Mouse (Mus musculus) left cerebral cortex, adult 2 months (tissue): ENCODE measurements around the gene Wtap. TPM values are rescaled to one million over a fixed set of nuclear protein-coding genes. Genes with fewer than 3 reads are reported as not detected.
A peak's percentile ranks its signal among the peaks of the same experiment; 100 is the strongest.
"Not testable (repeated sequence)": the region's sequence is repeated elsewhere in the genome, so short reads cannot be mapped to it uniquely, and the experiment has no call there.

Source experiments
- DNase-seq, 2 experiments: peaks; one replicate each; pipeline ENCODE4 v3.0.0; 2021 to 2022; ENCODE audit warnings: low spot score in 2 of 2, mixed read lengths in 1 of 2; ENCODE audit errors: extremely low spot score in 1 of 2
- H3K27ac ChIP-seq: fragments of 200-600 bp; 2 replicates; pipeline ENCODE4 v1.8.1; 2022
- H3K4me3 ChIP-seq: fragments of 200-600 bp; 2 replicates; pipeline ENCODE4 v1.8.1; 2022
- CTCF ChIP-seq: fragments of 200-600 bp; IDR thresholded peaks from 2 replicates; pipeline ENCODE4 v1.8.1; 2022; ENCODE audit warnings: antibody characterized with exemption, mild to moderate bottlenecking, moderate library complexity
- intact Hi-C: fragments of 180-260 bp; cut with DNase I; formaldehyde crosslinking; loops from one replicate; pipeline ENCODE4 v1.15.1; 2025
- total RNA-seq, 2 experiments: library from RNA; stranded (reverse); gene quantifications; 2 replicates each; pipeline ENCODE4 v1.2.3; 2021

Wtap gene
- total RNA-seq, 2 experiments from 2014 or later = 52.7 to 54.2 TPM

- H3K4me3 ChIP-seq = peak within 1 kb of the TSS; percentile 84
- TF ChIP-seq CTCF = no peak
- peak; percentile 91 to 94 for DNase-seq
- H3K27ac ChIP-seq = peak within 1 kb of the TSS; percentile 94
- intact Hi-C loops = loop anchor here (1.0 to 2.0 kb wide), 2 partner anchors 32 to 44 kb away; partner anchors contain the start of gene Mrpl18
Measured at GRCm38 (mm10) chr17:12960331-12960873, 33.6 kb downstream of the Wtap start, which contains the start of gene Acat2. Gene Acat2, minus strand, starts transcription at chr17:12960747.

DNA sequence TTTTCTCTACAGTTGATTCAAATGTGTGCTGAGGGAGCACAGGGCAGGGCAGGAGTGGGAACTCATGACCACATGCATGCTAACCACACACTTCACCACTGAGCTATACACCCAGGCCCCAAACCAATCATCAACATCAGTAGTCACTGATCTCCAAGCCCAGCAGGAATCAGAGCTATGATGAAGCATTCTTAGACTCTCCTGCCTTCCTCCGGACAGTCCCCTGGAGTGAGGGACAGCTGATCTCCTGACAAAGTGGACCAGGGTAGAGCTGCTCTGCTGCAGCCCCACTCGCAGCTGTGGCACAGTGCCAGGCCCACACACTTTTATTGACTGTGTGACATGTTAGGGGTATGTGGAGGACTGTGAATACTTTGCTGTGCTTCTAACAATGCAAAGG, 34.6 kb downstream of the Wtap start:
- intact Hi-C loops = not testable (repeated sequence)

GRCm38 (mm10) chr17:12956664-12957063, 37.3 kb downstream of the Wtap start:
- intact Hi-C loops = no loop called here
- no peak for DNase-seq

More for the DNA sequence above, 34.6 kb downstream of the Wtap start:
- not testable (repeated sequence) for H3K27ac ChIP-seq, DNase-seq, H3K4me3 ChIP-seq

DNA sequence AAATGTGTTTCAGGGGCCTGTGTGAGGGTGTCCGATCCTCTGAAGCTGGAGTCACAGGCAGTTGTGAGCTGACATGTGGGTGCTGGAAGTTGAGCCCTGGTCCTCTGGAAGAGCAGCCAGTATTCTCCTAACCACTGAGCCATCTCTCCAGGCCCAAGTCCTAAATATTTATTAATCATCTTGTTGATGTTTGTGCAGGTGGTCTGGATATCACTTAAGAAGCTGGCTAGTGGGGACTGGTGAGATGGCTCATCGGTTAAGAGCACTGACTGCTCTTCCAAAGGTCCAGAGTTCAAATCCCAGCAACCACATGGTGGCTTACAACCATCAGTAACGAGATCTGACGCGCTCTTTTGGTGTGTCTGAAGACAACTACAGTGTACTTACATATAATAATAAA, 44.3 kb downstream of the Wtap start:
- DNase-seq = no peak
- Histone ChIP-seq H3K4me3 (no peak overlapping the region), H3K27ac (no peak overlapping the region)
- no peak for TF ChIP-seq CTCF
- intact Hi-C loops = no loop called here

More at GRCm38 (mm10) chr17:12956664-12957063, 37.3 kb downstream of the Wtap start:
- Histone ChIP-seq H3K27ac (no peak overlapping the region), H3K4me3 (no peak overlapping the region)
- TF ChIP-seq CTCF = no peak

DNA sequence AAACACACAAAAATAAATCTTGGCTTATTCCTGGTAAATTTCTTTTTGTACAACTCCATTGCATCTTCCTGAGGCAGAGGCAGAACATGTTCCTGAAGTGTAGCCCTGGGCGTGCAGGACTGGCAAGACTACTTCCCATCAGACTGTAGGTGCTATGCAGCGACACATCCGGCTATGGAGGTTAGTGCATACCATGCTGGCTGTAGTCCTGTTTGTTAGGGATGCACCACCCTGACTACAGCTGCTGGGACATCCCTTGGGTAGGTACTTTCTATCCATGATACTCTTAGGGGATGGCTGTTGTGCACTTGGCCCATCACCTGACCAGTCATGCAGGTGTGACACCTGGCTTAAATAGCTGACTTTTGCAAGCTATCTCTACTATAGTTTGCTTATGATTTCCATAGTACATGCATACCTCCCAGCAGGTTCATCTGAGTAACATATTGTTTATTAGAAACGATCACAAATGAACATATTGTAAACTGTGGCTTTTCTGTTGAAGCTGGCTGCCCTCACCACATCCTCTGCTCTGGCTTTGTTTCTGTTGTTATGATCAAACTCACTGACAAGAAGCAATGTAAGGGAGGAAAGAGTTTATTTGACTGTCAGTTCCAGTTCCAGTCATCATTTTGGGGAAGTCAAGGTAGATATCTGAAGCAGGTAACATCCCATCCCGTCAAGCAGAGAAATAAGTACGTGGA, 51.4 kb downstream of the Wtap start:
- intact Hi-C loops = no loop called here
- DNase-seq = no peak
- no peak overlapping the region for H3K27ac ChIP-seq
- no peak overlapping the region for H3K4me3 ChIP-seq
- no peak for TF ChIP-seq CTCF

GRCm38 (mm10) chr17:12941543-12942260, 52.3 kb downstream of the Wtap start:
- intact Hi-C loops = no loop called here

DNA sequence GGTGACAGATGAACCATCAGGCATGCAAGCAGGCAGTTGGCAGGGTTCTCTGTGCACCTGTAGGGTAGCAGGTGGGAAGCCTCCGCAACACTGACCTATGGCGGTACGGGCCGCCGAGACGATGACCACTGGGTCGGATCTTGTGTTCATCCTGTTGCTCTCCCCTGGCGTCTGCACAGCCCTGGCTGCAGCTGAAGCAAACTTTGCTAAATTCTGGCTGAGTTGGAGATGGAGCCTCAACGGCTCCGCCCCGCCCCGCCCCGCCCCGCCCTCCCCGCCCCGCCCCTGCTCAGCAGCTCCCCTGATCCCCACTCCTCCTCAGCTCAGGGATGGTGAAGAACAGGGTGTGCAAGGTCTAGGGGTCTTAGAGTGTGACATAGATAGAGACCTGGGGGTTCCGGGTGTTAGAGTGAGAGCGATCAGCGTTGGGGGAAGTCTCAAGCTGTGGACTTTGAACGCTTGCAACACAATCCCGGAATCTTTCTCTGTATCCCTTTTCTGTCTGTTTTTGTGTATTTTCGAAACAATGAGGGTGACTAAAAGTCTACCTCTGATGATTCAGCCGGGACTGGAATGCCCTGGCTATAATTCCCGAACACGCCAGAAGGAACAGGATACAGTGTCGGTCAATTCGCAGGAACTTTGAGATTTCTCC, 53.7 kb downstream of the Wtap start, which contains the start of gene Acat3:
Gene Acat3, minus strand, starts transcription at position 450 of the 655 bp plus-strand sequence.
- intact Hi-C loops = no loop called here
- DNase-seq = no peak
- TF ChIP-seq CTCF = no peak
- peak within 1 kb of the TSS; percentile 1; the same call in 1 of the 2 replicates for H3K4me3 ChIP-seq
- no peak within 1 kb of the TSS for H3K27ac ChIP-seq

More at GRCm38 (mm10) chr17:12941543-12942260, 52.3 kb downstream of the Wtap start:
- no peak overlapping the region for H3K4me3 ChIP-seq
- no peak for TF ChIP-seq CTCF
- no peak for DNase-seq
- no peak overlapping the region for H3K27ac ChIP-seq

DNA sequence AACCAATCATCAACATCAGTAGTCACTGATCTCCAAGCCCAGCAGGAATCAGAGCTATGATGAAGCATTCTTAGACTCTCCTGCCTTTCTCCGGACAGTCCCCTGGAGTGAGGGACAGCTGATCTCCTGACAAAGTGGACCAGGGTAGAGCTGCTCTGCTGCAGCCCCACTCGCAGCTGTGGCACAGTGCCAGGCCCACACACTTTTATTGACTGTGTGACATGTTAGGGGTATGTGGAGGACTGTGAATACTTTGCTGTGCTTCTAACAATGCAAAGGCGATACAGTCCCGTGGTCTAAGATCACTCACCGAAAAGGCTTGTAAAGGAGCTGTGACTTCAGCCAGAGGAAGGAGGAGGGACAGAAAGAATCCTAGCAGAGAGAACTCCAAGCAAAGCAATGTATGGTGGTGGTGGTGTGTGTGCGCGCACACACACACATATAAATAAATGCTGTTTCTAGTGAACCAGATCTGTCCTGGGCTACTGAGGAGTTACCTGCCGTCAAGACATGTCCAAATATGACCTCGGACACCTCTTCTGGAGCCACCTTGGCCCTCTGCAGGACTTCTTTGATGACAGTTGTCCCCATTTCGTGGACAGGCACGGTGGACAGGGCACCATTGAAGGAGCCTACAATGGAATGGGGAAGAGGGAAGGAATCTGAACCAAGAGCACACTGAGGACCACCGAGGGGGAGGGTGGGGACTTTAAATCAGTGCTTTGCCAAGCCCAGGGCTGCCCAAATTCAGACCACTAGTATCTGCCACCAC, 54.4 kb downstream of the Wtap start:
- H3K27ac ChIP-seq, intact Hi-C loops, DNase-seq: not testable (repeated sequence)
- peak overlapping the region; percentile 1; the same call in 1 of the 2 replicates for H3K4me3 ChIP-seq

DNA sequence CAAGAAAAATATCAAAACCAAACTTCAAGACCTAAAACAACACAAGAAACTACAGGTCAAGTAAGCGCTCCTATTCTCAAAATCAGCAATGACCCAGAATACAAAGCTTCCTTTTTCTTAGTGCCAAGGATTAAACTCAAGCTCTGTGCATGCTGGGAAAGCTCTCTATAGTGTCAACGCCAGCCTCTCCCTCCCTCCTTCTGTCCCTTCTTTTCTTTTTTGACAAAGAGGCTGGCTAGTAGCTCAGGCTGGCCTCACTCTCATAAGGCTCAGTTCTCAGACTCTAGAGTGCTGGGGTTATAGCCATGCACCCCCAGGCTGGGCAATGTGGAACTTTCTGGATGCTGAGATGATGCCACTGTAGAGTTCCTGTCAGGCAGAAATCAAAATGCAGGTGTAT, 55.9 kb downstream of the Wtap start:
- H3K4me3 ChIP-seq = no peak overlapping the region
- DNase-seq = no peak
- no peak overlapping the region for H3K27ac ChIP-seq
- TF ChIP-seq CTCF = no peak
- intact Hi-C loops = no loop called here

- TF ChIP-seq CTCF = no peak
- DNase-seq = no peak
- intact Hi-C loops = no loop called here
- Histone ChIP-seq H3K4me3 (no peak overlapping the region), H3K27ac (no peak overlapping the region)
Measured at GRCm38 (mm10) chr17:12937412-12937970, 56.5 kb downstream of the Wtap start.

GRCm38 (mm10) chr17:12935719-12936118, 58.2 kb downstream of the Wtap start:
- intact Hi-C loops = no loop called here
- TF ChIP-seq CTCF = no peak
- no peak overlapping the region for H3K27ac ChIP-seq
- no peak for DNase-seq
- no peak overlapping the region for H3K4me3 ChIP-seq

DNA sequence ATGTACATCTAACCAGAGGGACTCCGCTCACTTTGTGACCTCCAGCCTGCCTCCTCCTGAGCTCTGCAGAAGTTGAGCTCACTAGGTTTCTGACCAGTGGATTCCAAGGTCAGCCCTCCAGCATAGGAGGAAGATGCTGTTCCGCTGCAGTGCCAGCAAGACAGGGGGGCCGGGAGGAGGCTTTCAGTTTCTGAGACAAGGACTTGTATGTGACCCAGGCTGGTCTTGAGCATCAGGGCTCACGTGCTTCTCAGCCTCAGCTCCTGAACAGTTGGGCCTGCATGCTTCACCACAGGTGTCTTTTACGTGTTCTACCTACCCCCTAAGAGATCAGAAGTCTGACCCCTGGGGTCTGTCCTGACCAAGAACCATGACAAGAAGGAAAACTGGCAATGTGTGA, 62.4 kb downstream of the Wtap start:
- H3K4me3 ChIP-seq, DNase-seq, intact Hi-C loops, H3K27ac ChIP-seq: not testable (repeated sequence)
